Mouse (Mus musculus) kidney, postnatal 10 days (tissue): ENCODE results near the gene Olfr839-ps1.

ENCODE experiments used
- DNase-seq: peaks from one replicate; pipeline ENCODE4 v3.0.0; 2021; ENCODE audit warnings: mixed read lengths

Olfr839-ps1 gene

DNA sequence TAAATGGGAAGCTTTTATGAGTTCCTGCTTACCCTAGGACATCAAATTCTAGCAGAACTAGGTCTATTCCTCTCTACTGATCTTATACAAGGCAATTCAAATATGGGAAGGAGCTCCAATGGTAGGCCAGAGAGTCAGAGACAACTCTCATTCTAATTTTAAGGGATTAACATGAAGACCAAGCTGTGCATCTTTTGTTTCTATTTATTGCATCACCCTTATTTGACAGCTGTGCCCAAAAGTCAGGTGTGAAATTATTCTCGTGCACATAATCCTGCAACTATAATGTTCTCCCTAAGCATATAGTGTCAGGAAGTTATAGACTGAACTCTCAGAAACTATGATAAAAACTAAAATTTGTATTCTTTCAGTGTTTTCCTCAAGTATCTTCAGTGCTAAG lies at the start of gene Olfr839-ps1:
Gene Olfr839-ps1 (minus strand): TSS at position 101 of the 400 bp plus-strand sequence.
- DNase-seq = no peak

DNA sequence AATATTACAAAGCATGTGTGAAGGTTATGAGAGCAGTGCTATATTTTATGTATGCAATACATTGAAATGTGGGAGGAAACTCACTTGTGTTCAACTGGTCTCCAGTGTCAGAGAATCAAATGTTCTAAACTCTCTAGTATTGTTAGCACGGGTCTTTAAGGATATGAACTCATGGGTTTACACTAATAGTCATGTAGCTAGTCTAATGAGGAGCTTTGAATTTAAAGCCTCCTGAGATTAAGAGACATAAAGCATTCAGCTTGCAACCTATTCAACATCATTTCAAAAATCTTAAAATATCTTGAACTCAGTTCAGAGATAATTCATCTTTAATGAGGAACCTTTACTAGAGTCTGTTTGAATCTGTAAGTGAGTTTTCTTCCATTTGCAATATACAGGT lies 41.1 kb downstream of the Olfr839-ps1 start, which contains the start of gene Olfr837:
Gene Olfr837 (plus strand): TSS at position 301 of the 400 bp plus-strand sequence.
- DNase-seq = no peak

DNA sequence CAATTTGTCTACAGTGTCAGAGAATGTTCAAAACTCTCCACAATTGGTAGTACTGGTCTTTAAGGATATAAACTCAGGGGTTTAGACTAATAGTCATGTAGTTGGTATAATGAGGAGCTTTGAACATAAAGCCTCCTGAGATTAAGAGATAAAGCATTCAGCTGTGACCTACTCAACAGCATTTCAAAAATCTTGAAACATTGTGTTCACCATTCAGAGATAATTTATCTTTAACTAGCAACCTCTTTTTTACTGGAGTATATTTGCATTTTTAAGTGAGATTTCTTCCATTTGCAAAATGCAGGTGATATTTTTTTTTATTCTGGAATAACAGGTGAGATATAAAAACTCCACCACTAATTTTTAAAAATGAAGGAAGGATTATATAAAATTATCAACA lies 57.0 kb downstream of the Olfr839-ps1 start, which contains the start of gene Olfr836:
Gene Olfr836 (plus strand): TSS at position 301 of the 400 bp plus-strand sequence.
- no peak for DNase-seq
